Mouse (Mus musculus): ENCODE measurements around the gene Tns3. TPM values are rescaled to one million over a fixed set of nuclear protein-coding genes. Genes with fewer than 3 reads are reported as not detected.
A peak's percentile ranks its signal among the peaks of the same experiment; 100 is the strongest.

The Tns3 gene
- polyA plus RNA-seq, 1 experiment from 2014 or later = 10.5 TPM

- H3K9me3 ChIP-seq (ENCODE audit: control insufficient read depth) = no peaks in the 10 kb centered on the region
- no peak overlapping the region for H3K4me2 ChIP-seq (replicated peaks; ENCODE audit: low read depth)
- no peaks in the 10 kb centered on the region for H3K27me3 ChIP-seq (replicated peaks; ENCODE audit: control insufficient read depth, insufficient read depth, low read length)
- WGBS = 61% methylated on average over 13 of the region's 13 CpGs
- no peak overlapping the region for H3K4me3 ChIP-seq (ENCODE audit: low read depth, low read length)
- H3K9ac ChIP-seq (ENCODE audit: low read depth, low read length) = no peak overlapping the region
- peaks cover 8% of the 10 kb centered on the region; the same call in 1 of the 2 replicates for H3K4me1 ChIP-seq (replicated peaks; ENCODE audit: control insufficient read depth, insufficient read depth, low read length)
- H3K27ac ChIP-seq (ENCODE audit: low read depth, low read length) = no peak overlapping the region
- peak; percentile 38; the same call in 1 of the 2 replicates for ATAC-seq
- peaks cover 10% of the 10 kb centered on the region; the same call in 1 of the 2 replicates for H3K36me3 ChIP-seq (ENCODE audit: control insufficient read depth, insufficient read depth)
- TF ChIP-seq CTCF (IDR thresholded peaks at IDR 0.05; ENCODE audit: low read depth) = no peak
These were observed 10.5 kb downstream of the Tns3 start for GRCm38 (mm10) chr11:8653800-8654295.

GRCm38 (mm10) chr11:8652792-8653645 lies 11.3 kb downstream of the Tns3 start:
- no peak overlapping the region for H3K4me2 ChIP-seq (replicated peaks; ENCODE audit: low read depth)
- H3K4me3 ChIP-seq (ENCODE audit: low read depth, low read length) = no peak overlapping the region
- TF ChIP-seq CTCF (IDR thresholded peaks at IDR 0.05; ENCODE audit: low read depth) = peak; percentile 26; the same call in 1 of the 2 replicates
- no peaks in the 10 kb centered on the region for H3K27me3 ChIP-seq (replicated peaks; ENCODE audit: control insufficient read depth, insufficient read depth, low read length)
- no peak overlapping the region for H3K9ac ChIP-seq (ENCODE audit: low read depth, low read length)
- WGBS = 49% methylated on average over 10 of the region's 10 CpGs
- H3K36me3 ChIP-seq (ENCODE audit: control insufficient read depth, insufficient read depth) = peaks cover 10% of the 10 kb centered on the region; the same call in 1 of the 2 replicates
- H3K9me3 ChIP-seq (ENCODE audit: control insufficient read depth) = no peaks in the 10 kb centered on the region
- H3K4me1 ChIP-seq (replicated peaks; ENCODE audit: control insufficient read depth, insufficient read depth, low read length) = peaks cover 8% of the 10 kb centered on the region; the same call in 1 of the 2 replicates
- ATAC-seq = no peak
- H3K27ac ChIP-seq (ENCODE audit: low read depth, low read length) = no peak overlapping the region

- Histone ChIP-seq H3K4me3 (ENCODE audit: low read depth, low read length) (no peak overlapping the region), H3K27me3 (replicated peaks; ENCODE audit: control insufficient read depth, insufficient read depth, low read length) (no peaks in the 10 kb centered on the region), H3K4me2 (replicated peaks; ENCODE audit: low read depth) (no peak overlapping the region), H3K9ac (ENCODE audit: low read depth, low read length) (no peak overlapping the region), H3K4me1 (replicated peaks; ENCODE audit: control insufficient read depth, insufficient read depth, low read length) (peaks cover 8% of the 10 kb centered on the region; the same call in 1 of the 2 replicates), H3K27ac (ENCODE audit: low read depth, low read length) (no peak overlapping the region), H3K9me3 (ENCODE audit: control insufficient read depth) (no peaks in the 10 kb centered on the region), H3K36me3 (ENCODE audit: control insufficient read depth, insufficient read depth) (peaks cover 10% of the 10 kb centered on the region; the same call in 1 of the 2 replicates)
- ATAC-seq = no peak
- no peak for TF ChIP-seq CTCF (IDR thresholded peaks at IDR 0.05; ENCODE audit: low read depth)
- WGBS = 76% methylated on average over 10 of the region's 10 CpGs
These were observed 12.1 kb downstream of the Tns3 start for GRCm38 (mm10) chr11:8652116-8652714.

- Histone ChIP-seq H3K4me1 (replicated peaks; ENCODE audit: control insufficient read depth, insufficient read depth, low read length) (0 out of 2 replicates have a peak, but pooled peaks cover 2% of the 10 kb centered on the region), H3K36me3 (ENCODE audit: control insufficient read depth, insufficient read depth) (peaks cover 10% of the 10 kb centered on the region; the same call in 1 of the 2 replicates), H3K27me3 (replicated peaks; ENCODE audit: control insufficient read depth, insufficient read depth, low read length) (no peaks in the 10 kb centered on the region), H3K9me3 (ENCODE audit: control insufficient read depth) (no peaks in the 10 kb centered on the region), H3K4me3 (ENCODE audit: low read depth, low read length) (no peak overlapping the region), H3K9ac (ENCODE audit: low read depth, low read length) (no peak overlapping the region), H3K4me2 (replicated peaks; ENCODE audit: low read depth) (no peak overlapping the region), H3K27ac (ENCODE audit: low read depth, low read length) (no peak overlapping the region)
- 83% methylated on average over 10 of the region's 10 CpGs for WGBS
- ATAC-seq = no peak
- TF ChIP-seq CTCF (IDR thresholded peaks at IDR 0.05; ENCODE audit: low read depth) = no peak
These were observed 12.8 kb downstream of the Tns3 start for GRCm38 (mm10) chr11:8651448-8652035.

- Histone ChIP-seq H3K4me3 (ENCODE audit: low read depth, low read length) (no peak overlapping the region), H3K9ac (ENCODE audit: low read depth, low read length) (no peak overlapping the region), H3K4me1 (replicated peaks; ENCODE audit: control insufficient read depth, insufficient read depth, low read length) (0 out of 2 replicates have a peak, but pooled peaks cover 4% of the 10 kb centered on the region), H3K9me3 (ENCODE audit: control insufficient read depth) (no peaks in the 10 kb centered on the region), H3K27ac (ENCODE audit: low read depth, low read length) (no peak overlapping the region), H3K4me2 (replicated peaks; ENCODE audit: low read depth) (no peak overlapping the region), H3K27me3 (replicated peaks; ENCODE audit: control insufficient read depth, insufficient read depth, low read length) (no peaks in the 10 kb centered on the region), H3K36me3 (ENCODE audit: control insufficient read depth, insufficient read depth) (no peaks in the 10 kb centered on the region)
- WGBS = 57% methylated on average over 3 of the region's 3 CpGs
- peak; percentile 58 for ATAC-seq
- TF ChIP-seq CTCF (IDR thresholded peaks at IDR 0.05; ENCODE audit: low read depth) = no peak
These were observed 18.7 kb downstream of the Tns3 start for GRCm38 (mm10) chr11:8645609-8646008.

GRCm38 (mm10) chr11:8644272-8644671 lies 20.1 kb downstream of the Tns3 start:
- Histone ChIP-seq H3K9me3 (ENCODE audit: control insufficient read depth) (no peaks in the 10 kb centered on the region), H3K27ac (ENCODE audit: low read depth, low read length) (no peak overlapping the region), H3K27me3 (replicated peaks; ENCODE audit: control insufficient read depth, insufficient read depth, low read length) (no peaks in the 10 kb centered on the region), H3K4me2 (replicated peaks; ENCODE audit: low read depth) (no peak overlapping the region), H3K4me1 (replicated peaks; ENCODE audit: control insufficient read depth, insufficient read depth, low read length) (0 out of 2 replicates have a peak, but pooled peaks cover 6% of the 10 kb centered on the region), H3K4me3 (ENCODE audit: low read depth, low read length) (no peak overlapping the region), H3K36me3 (ENCODE audit: control insufficient read depth, insufficient read depth) (no peaks in the 10 kb centered on the region), H3K9ac (ENCODE audit: low read depth, low read length) (no peak overlapping the region)
- TF ChIP-seq CTCF (IDR thresholded peaks at IDR 0.05; ENCODE audit: low read depth) = no peak
- WGBS = 72% methylated on average over 2 of the region's 2 CpGs
- ATAC-seq = peak; percentile 46

Data from intestine, postnatal 0 days (tissue).